Mouse (Mus musculus) brain, adult 2 months (tissue): ENCODE data around the gene Mms19.

Source experiments
- DNase-seq: peaks from one replicate; pipeline ENCODE4 v3.0.0; 2011; ENCODE audit warnings: low read depth, low spot score

Mms19 gene

GRCm38 (mm10) chr19:41980819-41981594 lies at the start of gene Mms19:
TSS of gene Mms19 (minus strand) at chr19:41981157.
- peak; percentile 99 for DNase-seq

GRCm38 (mm10) chr19:42026158-42026557 lies 45.2 kb upstream of the Mms19 start:
- peak; percentile 89 for DNase-seq

GRCm38 (mm10) chr19:42022542-42022848 lies 41.5 kb upstream of the Mms19 start:
- DNase-seq: no peak

GRCm38 (mm10) chr19:42021681-42022541 lies 41.0 kb upstream of the Mms19 start:
- DNase-seq: no peak

GRCm38 (mm10) chr19:42019011-42019522 lies 38.1 kb upstream of the Mms19 start:
- DNase-seq: no peak

- peak; percentile 98 for DNase-seq
Measured at GRCm38 (mm10) chr19:42017399-42018247, 36.7 kb upstream of the Mms19 start.

GRCm38 (mm10) chr19:42016840-42017239 lies 35.9 kb upstream of the Mms19 start:
- peak; percentile 90 for DNase-seq

- DNase-seq: no peak
Measured at GRCm38 (mm10) chr19:42016251-42016650, 35.3 kb upstream of the Mms19 start.

GRCm38 (mm10) chr19:42015001-42015400 lies 34.0 kb upstream of the Mms19 start:
- DNase-seq: no peak

- DNase-seq: no peak
Measured at GRCm38 (mm10) chr19:42014231-42014825, 33.4 kb upstream of the Mms19 start.

- no peak for DNase-seq
Measured at GRCm38 (mm10) chr19:42011123-42011522, 30.2 kb upstream of the Mms19 start.

GRCm38 (mm10) chr19:42010436-42010835 lies 29.5 kb upstream of the Mms19 start:
- DNase-seq: no peak

GRCm38 (mm10) chr19:42009067-42009466 lies 28.1 kb upstream of the Mms19 start:
- DNase-seq: peak; percentile 35

- no peak for DNase-seq
Measured at GRCm38 (mm10) chr19:42008586-42008985, 27.6 kb upstream of the Mms19 start.

GRCm38 (mm10) chr19:42006568-42006967 lies 25.6 kb upstream of the Mms19 start:
- DNase-seq: no peak

- DNase-seq: no peak
Measured at GRCm38 (mm10) chr19:42005616-42006015, 24.7 kb upstream of the Mms19 start.

- no peak for DNase-seq
Measured at GRCm38 (mm10) chr19:42004258-42004657, 23.3 kb upstream of the Mms19 start.

GRCm38 (mm10) chr19:42001253-42001980 lies 20.5 kb upstream of the Mms19 start:
- DNase-seq: no peak

GRCm38 (mm10) chr19:42000446-42000958 lies 19.5 kb upstream of the Mms19 start:
- no peak for DNase-seq

- DNase-seq: no peak
Measured at GRCm38 (mm10) chr19:41999688-42000283, 18.8 kb upstream of the Mms19 start.
